Mouse (Mus musculus) embryonic stem cell, embryonic (primary cell): ENCODE measurements around the gene Elmo1.

Experiments used
- CTCF ChIA-PET, 4 experiments: fragments of 300-600 bp in 2 of 4; fragments of 350-600 bp in 2 of 4; sonication (Branson Sonifier 250); formaldehyde crosslinking; loops; one replicate each; lab custom pipeline; 2022; ENCODE audit warnings: inconsistent platforms in 2 of 4; lab: Charles Lee
- POLR2A ChIA-PET, 4 experiments: fragments of 300-600 bp in 2 of 4; fragments of 350-600 bp in 2 of 4; sonication (Branson Sonifier 250); formaldehyde crosslinking; loops; one replicate each; lab custom pipeline; 2022; ENCODE audit warnings: antibody characterized with exemption in 4 of 4, inconsistent platforms in 1 of 4; lab: Charles Lee

Gene Elmo1

DNA sequence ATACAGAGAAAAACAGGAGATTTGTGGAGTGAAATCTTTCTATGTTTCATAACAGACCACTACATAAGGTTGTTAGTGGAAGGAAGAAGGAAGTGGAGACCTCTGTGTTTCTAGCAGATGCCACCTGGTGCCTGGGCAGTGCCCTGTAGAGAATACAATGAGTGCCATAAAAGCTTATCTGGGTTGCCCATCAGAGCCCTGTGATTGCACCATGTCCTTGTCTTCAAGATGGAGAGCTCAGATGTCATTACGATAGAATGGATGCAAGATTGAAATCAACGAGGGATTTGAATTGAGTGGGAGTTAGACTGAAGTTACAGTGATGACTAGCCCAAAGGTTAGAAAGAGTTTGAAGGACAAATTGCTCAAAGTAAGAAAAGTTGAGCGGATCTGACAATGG lies 252.5 kb downstream of the Elmo1 start:
- ChIA-PET CTCF (no interaction called here), POLR2A (no interaction called here)

DNA sequence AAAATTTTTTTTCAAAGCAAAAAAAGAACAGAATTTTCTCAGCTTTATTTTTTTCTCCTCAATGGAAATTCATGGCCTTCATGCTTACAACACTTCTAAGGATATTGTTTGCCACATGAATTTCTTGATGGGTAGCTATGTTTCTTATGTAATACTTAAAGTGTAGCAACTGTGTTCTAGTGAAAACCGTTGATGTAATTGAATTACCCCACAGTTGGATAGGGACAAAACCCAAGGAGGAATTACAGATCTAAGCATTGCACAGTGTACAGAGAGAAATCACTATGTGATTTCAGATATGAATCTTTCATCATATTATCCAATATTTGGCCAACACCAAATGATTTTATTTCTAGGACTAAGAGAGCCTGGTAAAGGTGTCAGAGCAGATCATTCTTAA lies 259.4 kb downstream of the Elmo1 start:
- CTCF ChIA-PET = no interaction called here
- POLR2A ChIA-PET = no interaction called here

DNA sequence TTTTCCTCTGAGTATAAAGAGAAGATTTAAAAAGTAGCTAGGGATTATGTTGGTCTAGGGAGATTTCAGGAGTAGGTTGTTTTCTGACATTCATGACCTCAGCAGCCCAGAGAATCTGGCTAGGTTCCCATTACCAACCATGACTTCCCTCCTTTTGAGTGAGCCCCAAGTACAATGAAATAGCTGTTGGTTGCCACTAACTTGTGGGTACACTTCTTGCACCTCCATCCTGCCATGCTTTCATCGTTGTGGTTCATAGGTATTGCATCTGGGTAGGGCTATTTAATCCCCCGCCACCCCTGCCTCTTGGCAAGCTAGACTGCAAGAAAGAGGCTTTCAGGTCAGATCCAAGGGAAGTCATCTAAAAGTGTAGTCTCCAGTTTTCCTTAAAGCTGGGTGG lies 262.2 kb downstream of the Elmo1 start:
- ChIA-PET POLR2A (no interaction called here), CTCF (interaction anchor here in 2 of 4 experiments (1.4 to 1.5 kb wide), 3 partner anchors 41 to 81 kb away, joined by 3 to 4 read pairs (median 3); no protein-coding TSS in a partner anchor)

DNA sequence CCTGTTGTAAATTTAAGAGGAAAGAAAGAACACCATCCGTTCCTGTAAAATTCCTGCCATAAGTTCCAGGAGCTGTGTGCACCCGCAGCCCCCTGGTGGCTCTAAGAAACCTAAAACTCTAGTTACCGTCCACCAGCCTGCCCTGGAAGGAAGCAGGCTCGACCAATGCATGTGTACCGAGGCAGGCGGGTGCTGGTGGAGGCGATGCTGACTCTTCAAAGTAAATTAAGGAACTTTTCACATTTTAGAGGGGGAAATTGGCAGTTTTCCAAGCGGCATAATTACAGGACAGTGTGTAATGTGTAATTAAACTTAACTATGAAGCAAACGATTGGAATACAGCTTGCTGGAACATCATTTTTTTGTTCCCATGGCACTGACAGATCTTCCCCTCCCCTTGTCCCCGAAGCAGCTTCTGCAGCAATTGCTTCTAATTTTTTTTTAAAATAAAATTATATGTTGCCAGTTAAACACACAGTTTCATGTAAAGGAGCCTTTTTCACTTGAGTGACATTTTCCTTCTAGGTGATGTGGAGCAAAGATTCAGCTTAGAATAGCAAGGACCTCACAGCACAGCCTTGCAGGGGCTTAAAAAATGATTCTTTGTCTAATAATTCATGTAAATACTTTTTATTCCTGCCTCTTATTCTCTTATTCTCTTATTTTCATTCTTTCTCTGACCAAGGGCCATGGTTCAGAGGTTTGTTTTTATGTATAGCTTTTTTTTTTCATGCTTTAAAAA lies 263.6 kb downstream of the Elmo1 start:
- POLR2A ChIA-PET = interaction anchor here in 2 of 4 experiments (0.7 to 1.0 kb wide), 7 partner anchors 9 to 201 kb away, joined by 3 to 6 read pairs (median 4); no protein-coding TSS in a partner anchor
- CTCF ChIA-PET = interaction anchor here (0.6 to 1.5 kb wide), 16 partner anchors 10 to 1794 kb away, joined by 3 to 8 read pairs (median 4); no protein-coding TSS in a partner anchor

DNA sequence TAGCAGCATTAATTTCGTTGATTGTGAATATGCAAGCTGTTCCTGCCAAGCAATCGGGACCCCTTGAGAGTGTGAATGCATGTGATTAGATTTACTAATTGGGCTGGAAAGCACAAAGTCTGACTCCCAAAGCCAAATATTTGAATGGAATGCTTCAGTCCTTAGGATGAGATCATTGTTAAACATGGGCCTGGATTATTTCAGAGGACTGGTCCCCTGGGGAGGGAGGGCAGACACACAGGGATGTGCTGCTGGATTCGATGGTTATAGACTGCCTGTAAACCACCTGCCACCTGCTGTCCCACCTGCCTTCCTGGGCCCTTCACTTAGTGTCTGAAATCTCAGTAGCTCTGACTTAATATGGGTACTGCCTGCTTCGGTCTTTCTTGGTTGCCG lies 264.2 kb downstream of the Elmo1 start:
- POLR2A ChIA-PET = interaction anchor here in 2 of 4 experiments (1.0 kb wide), 2 partner anchors 9 to 71 kb away, joined by 3 read pairs; no protein-coding TSS in a partner anchor
- CTCF ChIA-PET = interaction anchor here in 2 of 4 experiments (1.3 kb wide), 2 partner anchors 118 to 135 kb away, joined by 3 to 8 read pairs; no protein-coding TSS in a partner anchor

DNA sequence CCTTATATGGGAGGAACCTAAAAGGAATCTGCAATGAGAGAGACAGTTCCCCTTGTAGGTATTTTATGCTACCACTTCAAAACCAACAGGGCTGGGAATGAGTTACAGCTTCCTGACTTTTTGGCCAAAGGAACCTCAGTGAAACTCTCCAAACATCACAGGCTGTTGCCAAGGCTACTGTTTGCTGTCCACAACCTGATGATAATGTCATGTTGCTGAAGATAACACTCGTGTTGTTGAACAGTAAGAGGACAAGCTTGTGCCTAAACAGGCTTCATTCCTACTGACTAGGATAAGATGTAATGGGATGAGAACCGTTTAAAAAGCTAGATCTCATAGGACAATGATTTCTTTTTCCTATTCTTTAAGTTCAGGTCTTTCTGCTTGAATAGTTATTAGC lies 272.1 kb downstream of the Elmo1 start:
- POLR2A ChIA-PET = interaction anchor here in 1 of 4 experiments (1.0 kb wide), 1 partner anchor 44 kb away, joined by 3 read pairs; no protein-coding TSS in a partner anchor

DNA sequence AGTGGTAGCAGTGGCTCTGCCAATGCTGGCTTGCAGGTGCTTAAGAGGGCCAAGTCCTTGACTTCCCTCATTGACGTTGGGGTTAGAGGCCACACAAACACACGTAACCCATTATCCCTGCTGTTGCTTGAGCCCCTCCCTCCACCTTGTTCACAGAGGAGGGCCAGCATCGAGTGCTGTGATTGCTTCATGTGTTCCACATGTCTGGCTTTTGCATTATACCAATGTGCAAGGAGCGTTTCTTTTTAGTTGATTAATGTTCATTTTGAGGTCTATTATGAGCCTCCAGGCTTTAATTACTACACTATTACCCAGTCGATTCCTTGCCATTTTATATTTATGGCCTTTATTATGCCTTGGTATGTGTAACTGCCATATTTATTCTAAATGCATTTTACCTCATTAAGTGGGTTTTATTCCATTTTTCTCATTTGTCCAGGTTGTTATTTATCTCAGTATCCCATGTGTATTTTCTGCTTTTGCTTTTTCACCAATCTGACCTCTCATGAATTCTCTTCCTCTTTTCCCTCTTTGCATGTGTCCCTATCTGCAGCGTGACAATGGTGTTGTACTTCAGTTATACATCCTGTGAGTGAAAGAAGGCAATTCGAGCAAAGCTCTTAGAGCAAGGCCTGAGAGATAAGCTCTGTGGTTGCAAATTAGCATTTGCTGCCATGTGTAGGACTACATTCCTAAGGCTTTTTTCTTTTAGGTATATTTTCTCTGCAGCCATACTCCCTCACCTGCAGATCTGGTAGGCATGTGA lies 275.6 kb downstream of the Elmo1 start:
- ChIA-PET CTCF (no interaction called here), POLR2A (no interaction called here)

More for the DNA sequence above, 272.1 kb downstream of the Elmo1 start:
- CTCF ChIA-PET = no interaction called here

DNA sequence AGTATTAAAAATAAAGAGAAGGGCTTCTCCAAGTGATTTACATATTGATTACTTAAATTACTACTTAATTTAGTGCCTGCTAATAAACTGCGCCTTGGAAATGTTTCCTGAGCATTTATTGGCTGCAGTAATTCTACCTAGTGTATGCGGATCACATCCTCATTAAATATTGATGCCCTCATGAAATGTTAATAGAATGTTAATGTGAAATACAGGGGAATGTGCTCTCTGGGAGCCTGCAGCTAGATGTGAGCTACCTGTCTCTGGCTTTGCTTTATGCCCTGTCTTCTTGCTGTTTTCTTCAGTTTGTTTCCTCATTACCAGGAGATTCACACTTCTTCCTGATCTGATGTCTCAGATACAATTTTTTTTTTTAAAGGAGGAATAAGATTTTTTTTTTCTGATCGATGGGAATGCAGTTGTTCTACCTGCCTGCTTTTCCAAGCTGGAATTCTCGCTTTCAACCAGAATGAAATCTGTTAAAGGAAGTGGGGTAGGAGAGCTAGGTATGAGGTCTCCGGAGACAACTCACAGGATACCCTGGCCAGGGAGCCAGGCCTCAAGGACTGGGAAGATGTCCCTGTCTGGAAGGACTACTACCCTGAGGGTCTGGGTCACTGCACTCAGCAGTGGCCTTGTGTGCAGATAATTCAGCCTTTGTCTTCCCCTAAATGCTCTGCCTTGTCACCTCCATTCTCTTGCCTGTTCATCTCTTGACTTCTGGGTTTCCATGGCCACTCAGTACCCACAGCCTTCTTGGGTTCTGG lies 279.8 kb downstream of the Elmo1 start:
- POLR2A ChIA-PET = no interaction called here
- CTCF ChIA-PET = no interaction called here

DNA sequence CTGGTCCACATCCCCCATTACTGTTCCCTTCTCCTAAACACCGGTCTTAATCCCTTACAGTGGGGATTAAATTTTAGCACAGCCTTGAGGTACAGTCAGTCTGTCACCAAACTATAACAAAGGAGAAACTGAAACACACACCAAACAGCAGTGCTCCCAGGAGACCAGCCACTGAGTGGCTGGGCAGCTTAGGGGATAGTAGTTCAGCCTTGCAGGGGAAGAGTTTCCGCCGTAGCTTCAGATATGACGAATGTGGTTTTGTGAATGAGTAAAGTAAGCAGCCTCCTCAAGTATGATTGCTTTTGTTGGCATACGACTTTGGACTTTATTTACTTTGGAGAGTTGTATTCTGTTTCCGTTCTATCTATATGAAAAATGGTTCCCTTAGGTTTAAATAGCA lies 281.1 kb downstream of the Elmo1 start:
- POLR2A ChIA-PET = no interaction called here
- CTCF ChIA-PET = no interaction called here

DNA sequence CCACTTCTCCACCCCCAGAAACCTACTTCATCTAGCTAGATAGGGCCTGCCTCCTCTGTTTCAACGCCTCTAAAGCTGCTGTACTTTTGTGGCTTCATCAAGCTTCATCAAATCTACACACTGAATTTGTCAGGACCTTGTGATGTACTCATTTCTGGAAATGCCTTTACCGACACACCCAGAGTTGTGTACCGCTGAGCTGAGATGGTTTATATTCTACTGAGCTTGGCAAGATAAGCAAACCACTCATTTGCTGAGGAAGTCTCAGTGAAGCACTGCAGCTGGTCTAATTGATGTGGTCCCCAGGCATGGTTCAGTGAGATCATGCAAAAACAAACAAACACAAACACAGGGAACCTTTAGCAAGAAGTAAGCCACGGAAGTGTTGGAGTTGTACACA lies 281.9 kb downstream of the Elmo1 start:
- POLR2A ChIA-PET = no interaction called here
- CTCF ChIA-PET = no interaction called here

DNA sequence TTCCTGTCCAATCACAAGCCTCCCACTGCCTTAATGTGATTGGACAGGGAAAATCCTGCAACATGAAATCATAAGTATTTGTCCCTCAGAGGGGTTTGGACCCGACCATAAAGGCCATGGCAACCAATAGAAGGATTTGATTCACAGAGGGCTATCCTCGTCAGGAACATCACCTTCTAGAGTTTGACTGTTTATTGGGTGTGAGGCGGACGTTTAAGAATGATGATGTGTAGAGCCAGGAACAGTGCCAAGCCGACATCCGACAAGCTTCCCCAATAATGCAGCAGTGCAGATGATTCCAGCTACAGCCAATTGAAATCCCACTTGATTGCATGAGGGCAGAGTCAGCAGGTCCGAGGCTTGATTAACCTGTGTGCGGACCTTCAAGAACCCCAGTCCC lies 288.5 kb downstream of the Elmo1 start:
- CTCF ChIA-PET = no interaction called here
- POLR2A ChIA-PET = no interaction called here

DNA sequence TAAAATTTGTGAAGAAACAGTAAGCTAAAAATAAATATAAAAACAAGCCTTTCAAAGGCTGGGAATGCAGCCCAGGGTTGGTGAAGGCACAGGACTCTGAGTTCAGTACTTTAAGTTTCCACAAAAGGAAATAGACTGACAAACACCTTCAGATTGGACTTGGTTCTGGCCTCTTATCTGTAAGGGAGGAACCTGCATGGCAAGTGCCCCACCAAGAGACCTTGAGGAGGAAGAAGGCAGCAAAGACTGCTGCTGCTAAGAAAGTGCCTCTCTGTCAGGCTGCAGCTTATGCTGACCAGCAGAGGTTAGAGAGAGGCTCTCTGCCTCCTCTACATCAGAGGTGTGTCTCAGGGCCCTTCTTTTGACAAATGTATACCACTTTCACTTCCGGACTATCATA lies 293.5 kb downstream of the Elmo1 start:
- ChIA-PET POLR2A (interaction anchor here in 1 of 4 experiments (0.6 to 0.7 kb wide), 3 partner anchors 10 to 550 kb away, joined by 3 read pairs; no protein-coding TSS in a partner anchor), CTCF (no interaction called here)

DNA sequence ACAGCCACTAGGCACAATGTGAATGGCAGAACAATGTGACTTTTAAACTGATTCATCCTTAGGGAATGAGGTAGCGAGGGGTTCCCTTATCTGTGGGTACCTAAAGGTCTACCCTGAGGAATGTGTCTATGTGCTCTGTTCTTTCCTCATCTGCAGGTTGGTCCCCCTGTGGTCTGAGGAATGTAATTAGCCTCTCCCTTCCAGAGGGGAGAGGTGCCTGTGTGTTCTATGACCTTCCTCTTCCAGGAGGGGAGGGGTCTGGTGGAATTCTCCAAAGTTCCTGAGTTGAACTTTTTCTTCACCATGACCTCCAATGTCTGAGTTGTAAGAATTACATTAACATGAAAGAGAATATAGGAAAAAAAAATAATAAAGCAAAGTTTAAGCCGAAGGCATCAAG lies 294.4 kb downstream of the Elmo1 start:
- CTCF ChIA-PET = interaction anchor here in 1 of 4 experiments (0.8 kb wide), 1 partner anchor 600 kb away, joined by 4 read pairs; no protein-coding TSS in a partner anchor

DNA sequence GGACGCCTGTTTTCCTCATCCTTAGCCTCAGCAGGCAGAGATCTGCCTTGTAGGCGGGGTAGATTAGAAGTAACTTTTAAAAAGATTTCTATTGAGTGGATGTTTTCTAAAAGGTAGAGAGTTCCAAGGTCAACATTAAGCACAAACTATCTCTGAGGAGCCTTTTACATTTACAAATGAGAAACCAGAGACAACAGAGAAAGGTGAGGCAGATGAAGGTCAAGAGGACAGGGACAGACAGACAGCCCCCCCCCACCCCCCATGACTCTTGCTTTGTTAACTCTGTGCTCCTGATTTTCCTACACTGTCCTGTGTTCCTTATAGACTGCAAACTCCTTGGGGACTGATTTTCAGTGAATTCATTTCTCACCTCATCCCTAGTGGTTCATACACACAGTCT lies 295.0 kb downstream of the Elmo1 start:
- POLR2A ChIA-PET = interaction anchor here in 2 of 4 experiments (0.7 to 1.3 kb wide), 2 partner anchors 13 to 67 kb away, joined by 3 read pairs; no protein-coding TSS in a partner anchor
- CTCF ChIA-PET = interaction anchor here in 1 of 4 experiments (0.8 kb wide), 1 partner anchor 600 kb away, joined by 4 read pairs; no protein-coding TSS in a partner anchor

More for the DNA sequence above, 294.4 kb downstream of the Elmo1 start:
- POLR2A ChIA-PET = interaction anchor here in 1 of 4 experiments (0.7 kb wide), 1 partner anchor 68 kb away, joined by 3 read pairs; no protein-coding TSS in a partner anchor

DNA sequence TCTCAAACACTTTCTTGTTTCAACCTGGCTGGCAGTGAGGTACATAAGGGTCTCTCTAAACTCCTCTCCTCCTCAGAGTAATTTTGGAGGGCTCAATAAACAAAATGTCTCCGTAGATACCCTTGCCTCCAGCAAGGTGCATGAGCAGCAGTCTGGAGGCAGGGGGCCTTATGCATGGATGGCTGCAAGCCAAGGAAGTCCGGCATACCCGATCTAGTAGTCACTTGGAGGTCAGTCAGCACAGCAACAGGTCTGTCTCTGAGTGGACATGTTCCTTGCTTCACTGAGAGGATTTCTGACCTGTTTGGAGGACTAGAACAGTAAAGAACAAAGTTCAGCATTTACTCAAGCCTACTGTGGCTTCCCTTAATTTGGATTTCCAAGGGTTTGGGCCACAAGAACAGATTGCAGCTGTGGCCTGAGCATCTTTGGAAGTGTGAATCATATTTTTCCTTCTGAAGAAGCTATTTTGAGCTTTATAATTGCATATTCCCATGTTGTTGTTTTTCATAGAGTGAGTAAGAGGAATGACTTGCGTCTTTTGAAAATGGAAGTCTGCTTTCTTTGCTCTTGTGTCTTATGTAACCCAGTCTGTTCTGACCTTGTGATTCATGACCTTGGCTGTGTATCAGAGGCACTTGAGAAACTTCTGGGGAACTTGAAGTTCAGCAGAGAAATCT lies 296.2 kb downstream of the Elmo1 start:
- ChIA-PET POLR2A (interaction anchor here in 3 of 4 experiments (0.6 to 1.3 kb wide), 5 partner anchors 9 to 105 kb away, joined by 3 to 14 read pairs (median 3); no protein-coding TSS in a partner anchor), CTCF (interaction anchor here in 2 of 4 experiments (0.5 to 1.0 kb wide), 2 partner anchors 80 to 184 kb away, joined by 3 read pairs; no protein-coding TSS in a partner anchor)

DNA sequence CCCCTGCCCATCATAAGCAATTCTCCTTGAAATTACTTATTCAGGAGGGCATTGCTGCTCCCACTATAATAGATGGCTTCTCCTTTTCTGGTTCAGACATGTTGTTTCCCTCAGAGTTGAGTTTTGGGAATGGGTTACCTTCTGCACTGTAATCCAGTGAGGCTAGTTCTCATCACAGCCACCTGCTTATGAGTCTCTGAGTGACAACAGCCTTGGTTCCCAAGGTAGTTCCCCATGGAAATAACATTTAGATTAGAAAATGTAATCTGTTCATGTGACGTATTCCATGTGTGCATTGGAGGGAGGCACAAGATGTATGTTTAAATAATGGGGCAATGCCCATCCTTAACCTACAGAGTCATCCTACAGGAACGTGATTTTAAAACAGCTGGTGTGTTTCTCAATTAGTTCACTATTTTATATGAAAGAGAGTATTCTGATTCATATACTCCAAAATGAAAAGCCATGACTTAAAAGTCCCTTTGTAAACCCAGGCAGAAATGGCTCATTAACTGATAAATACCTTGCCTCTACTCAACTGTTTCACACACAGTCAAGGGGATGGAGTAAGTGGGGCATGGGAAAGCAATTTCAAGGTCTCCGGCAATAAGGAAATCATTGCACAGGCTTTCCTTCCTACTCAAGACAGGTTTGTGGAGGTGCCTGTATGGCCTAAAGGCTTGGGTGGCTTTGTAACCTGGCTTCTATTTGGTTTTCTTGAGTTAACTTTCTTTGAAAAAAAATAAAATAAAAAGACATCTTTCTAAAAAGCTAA lies 302.6 kb downstream of the Elmo1 start:
- ChIA-PET CTCF (no interaction called here), POLR2A (no interaction called here)

DNA sequence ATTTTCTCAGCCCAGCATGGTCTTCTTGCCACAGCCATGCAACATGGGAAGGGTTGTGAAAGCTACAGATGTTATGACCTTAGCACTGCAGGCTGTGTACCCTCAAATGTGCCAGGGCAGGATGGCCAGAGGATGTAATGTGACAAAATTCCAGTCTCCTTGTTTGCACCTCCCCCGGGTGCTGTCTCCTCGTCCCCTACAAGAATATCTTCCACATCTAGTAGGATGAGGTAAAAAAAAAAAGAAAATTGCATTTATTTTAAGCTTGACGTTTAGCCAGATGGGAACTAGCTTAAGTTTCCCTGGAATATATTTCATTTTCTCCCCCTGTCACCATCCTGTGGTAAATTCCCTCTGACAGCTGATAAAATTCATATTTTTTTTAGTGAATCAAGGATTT lies 307.3 kb downstream of the Elmo1 start:
- ChIA-PET POLR2A (interaction anchor here in 1 of 4 experiments (0.7 to 1.2 kb wide), 2 partner anchors 9 to 22 kb away, joined by 3 to 6 read pairs; no protein-coding TSS in a partner anchor), CTCF (no interaction called here)
